Mouse (Mus musculus) hindbrain, postnatal 0 days (tissue): Measurements from ENCODE around the gene Dnaaf2. TPM values are rescaled to one million over a fixed set of nuclear protein-coding genes. Genes with fewer than 3 reads are reported as not detected.

Experiments
- ATAC-seq: fragments of 200-750 bp; cut with Nextera tagmentation; 2 replicates; pipeline ENCODE4 v1.8.0; 2017; ENCODE audit warnings: mild to moderate bottlenecking, moderate TSS enrichment, moderate library complexity
- DNase-seq: peaks from one replicate; pipeline ENCODE4 v3.0.0-alpha.2; 2015; ENCODE audit warnings: low spot score
- H3K27ac ChIP-seq: fragments of 300-500 bp; sonication (generic); 2 replicates; pipeline ENCODE4 v1.5.1; 2014; ENCODE audit warnings: mild to moderate bottlenecking
- H3K27me3 ChIP-seq: fragments of 300-500 bp; sonication (generic); 2 replicates; pipeline ENCODE4 v1.6.1; 2014; ENCODE audit warnings: low read length, mixed read lengths; ENCODE audit not compliant: insufficient read depth
- H3K36me3 ChIP-seq: fragments of 300-500 bp; sonication (generic); 2 replicates; pipeline ENCODE4 v1.6.1; 2014; ENCODE audit warnings: low read length, mixed read lengths; ENCODE audit not compliant: insufficient read depth
- H3K4me1 ChIP-seq: fragments of 300-500 bp; sonication (generic); 2 replicates; pipeline ENCODE4 v1.6.1; 2014; ENCODE audit warnings: antibody characterized with exemption, low read length, mixed read lengths; ENCODE audit not compliant: insufficient read depth
- H3K4me2 ChIP-seq: fragments of 300-500 bp; sonication (generic); 2 replicates; pipeline ENCODE4 v1.6.1; 2014; ENCODE audit warnings: low read depth, mild to moderate bottlenecking, low read length, moderate library complexity, mixed read lengths
- H3K4me3 ChIP-seq: fragments of 300-500 bp; sonication (generic); 2 replicates; pipeline ENCODE4 v1.5.1; 2014; ENCODE audit warnings: low read length
- H3K9ac ChIP-seq: fragments of 300-500 bp; sonication (generic); replicated peaks from 2 replicates; pipeline ENCODE4 v1.6.1; 2014; ENCODE audit warnings: mild to moderate bottlenecking, low read length, moderate library complexity, mixed read lengths
- H3K9me3 ChIP-seq: fragments of 300-500 bp; sonication (generic); 2 replicates; pipeline ENCODE4 v1.6.1; 2016; ENCODE audit warnings: low read length, mixed read lengths
- CTCF ChIP-seq: IDR thresholded peaks from 2 replicates; pipeline ENCODE4 v1.5.1; 2016; ENCODE audit warnings: antibody characterized with exemption, control low read depth, low read depth
- WGBS: fragments of 180-500 bp; shearing (Covaris S2); extraction: QIAGEN DNeasy Blood & Tissue Kit; methylation state at CpG from one replicate; pipeline ENCODE4 v1.1.7; 2014; 5-methylcytosine and 5-hydroxymethylcytosine counted together
- polyA plus RNA-seq: library from polyadenylated mRNA; unstranded; fragments of >200 nt; fragmentation: Nextera tagmentation; extraction: Ambion mirVana; gene quantifications from 2 replicates; pipeline ENCODE4 v1.2.1, GENCODE M21; 2015
- total RNA-seq: library from RNA; depleted of rRNA; stranded (reverse); fragments of >200 nt; gene quantifications from 2 replicates; pipeline ENCODE4 v1.2.3, GENCODE M21; 2014

Gene Dnaaf2
- total and polyA plus RNA-seq, 2 experiments from 2014 or later: 5.2 to 7.7 TPM

DNA sequence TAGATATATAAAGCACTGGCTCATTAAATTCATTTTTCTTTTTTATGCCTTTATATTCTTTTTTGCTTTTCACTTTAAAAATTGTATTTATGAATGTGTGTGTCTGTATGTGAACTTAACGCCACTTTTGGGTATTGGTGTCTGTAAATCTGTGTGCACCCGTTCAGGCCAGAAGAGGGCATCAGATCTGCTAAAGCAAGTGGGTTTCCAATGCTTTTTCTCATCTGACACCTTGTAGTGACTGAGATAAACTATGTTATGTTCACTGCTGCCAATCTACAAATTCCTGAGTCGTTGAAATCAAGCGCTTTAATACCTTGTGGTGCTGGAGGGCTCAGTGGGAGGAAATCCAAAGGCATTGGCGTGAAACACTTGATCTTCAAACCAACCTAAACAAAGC lies 12.8 kb upstream of the Dnaaf2 start:
- H3K4me1 ChIP-seq: no peaks in the 10 kb centered on the region
- H3K4me2 ChIP-seq: no peak overlapping the region
- peak; percentile 60 for TF ChIP-seq CTCF
- no peak overlapping the region for H3K4me3 ChIP-seq
- DNase-seq (peak; percentile 49), ATAC-seq (no peak)
- 79% methylated on average over 5 of the region's 5 CpGs for WGBS
- H3K27me3 ChIP-seq: no peaks in the 10 kb centered on the region
- no peaks in the 10 kb centered on the region for H3K9me3 ChIP-seq
- H3K36me3 ChIP-seq: 0 out of 2 replicates have a peak, but pooled peaks cover 3% of the 10 kb centered on the region
- no peak overlapping the region for H3K9ac ChIP-seq
- no peak overlapping the region for H3K27ac ChIP-seq

DNA sequence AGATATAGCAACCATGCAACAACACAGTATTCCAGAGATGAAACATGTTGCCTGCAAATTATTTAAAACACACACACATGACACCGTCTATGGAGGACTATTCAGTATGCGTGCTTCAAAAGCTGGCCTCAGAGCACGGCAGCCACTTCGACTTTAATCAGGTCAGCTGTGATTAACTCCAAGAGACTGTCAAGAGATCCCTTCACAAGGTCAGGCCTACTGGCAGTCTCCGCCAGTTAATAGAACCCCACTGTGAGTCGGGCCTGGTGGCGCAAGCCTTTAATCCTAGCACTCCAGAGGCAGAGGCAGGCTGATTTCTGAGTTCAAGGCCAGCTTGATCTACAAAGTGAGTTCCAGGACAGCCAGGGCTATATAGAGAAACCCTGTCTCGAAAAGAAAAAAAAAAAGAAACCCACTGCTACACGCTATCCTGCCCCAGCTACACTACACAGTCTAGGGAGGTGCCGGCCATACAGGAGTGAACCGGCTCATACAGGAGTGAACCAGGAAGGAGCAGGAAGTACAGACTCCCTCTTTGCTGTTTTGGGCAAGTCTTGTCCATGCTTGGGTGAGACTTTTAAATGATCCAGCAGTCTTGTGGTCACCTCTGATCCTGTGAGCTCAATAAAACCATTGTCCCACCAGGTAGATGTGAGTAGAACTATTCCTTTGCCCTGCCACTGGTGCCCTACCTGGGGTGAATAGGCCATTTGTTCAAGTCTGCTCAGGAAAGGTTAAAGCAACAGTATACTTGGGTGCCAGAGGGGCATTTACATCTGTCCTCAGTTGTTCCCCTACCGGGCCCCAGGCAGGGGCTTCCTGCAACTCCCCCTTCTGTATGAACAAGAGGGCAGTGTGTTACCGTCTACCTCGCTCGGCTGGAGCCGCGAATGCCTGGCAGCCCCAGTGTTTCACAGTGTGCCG lies 12.1 kb upstream of the Dnaaf2 start:
- 88% methylated on average over 18 of the region's 18 CpGs for WGBS
- Histone ChIP-seq H3K27ac (no peak overlapping the region), H3K36me3 (0 out of 2 replicates have a peak, but pooled peaks cover 3% of the 10 kb centered on the region), H3K4me3 (no peak overlapping the region), H3K9ac (no peak overlapping the region), H3K9me3 (no peaks in the 10 kb centered on the region), H3K4me1 (no peaks in the 10 kb centered on the region), H3K4me2 (no peak overlapping the region), H3K27me3 (no peaks in the 10 kb centered on the region)
- no peak for TF ChIP-seq CTCF
- ATAC-seq (no peak), DNase-seq (no peak)

DNA sequence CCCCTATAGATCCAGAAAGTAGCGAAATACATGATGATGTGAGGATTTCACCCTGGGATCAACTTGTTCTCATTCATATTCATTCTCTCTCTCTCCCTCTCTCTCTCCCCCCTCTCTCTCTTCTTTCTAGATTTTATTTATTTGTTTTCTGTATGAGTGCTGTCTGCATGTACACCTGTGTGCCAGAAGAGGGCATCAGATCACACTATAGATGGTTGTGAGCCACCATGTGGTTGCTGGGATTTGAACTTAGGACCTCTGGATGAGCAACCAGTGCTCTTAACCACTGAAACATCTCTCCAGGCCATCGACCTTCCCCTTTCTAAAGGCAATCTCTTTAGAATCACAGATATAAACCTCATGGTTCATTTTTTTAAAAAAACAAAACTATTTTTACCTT lies 10.3 kb upstream of the Dnaaf2 start:
- Histone ChIP-seq H3K4me3 (no peak overlapping the region), H3K4me2 (no peak overlapping the region), H3K27me3 (no peaks in the 10 kb centered on the region), H3K27ac (no peak overlapping the region), H3K9ac (no peak overlapping the region), H3K4me1 (no peaks in the 10 kb centered on the region), H3K9me3 (no peaks in the 10 kb centered on the region), H3K36me3 (0 out of 2 replicates have a peak, but pooled peaks cover 3% of the 10 kb centered on the region)
- WGBS: 91% methylated on average over 2 of the region's 2 CpGs
- ATAC-seq (no peak), DNase-seq (no peak)
- peak; percentile 31 for TF ChIP-seq CTCF

DNA sequence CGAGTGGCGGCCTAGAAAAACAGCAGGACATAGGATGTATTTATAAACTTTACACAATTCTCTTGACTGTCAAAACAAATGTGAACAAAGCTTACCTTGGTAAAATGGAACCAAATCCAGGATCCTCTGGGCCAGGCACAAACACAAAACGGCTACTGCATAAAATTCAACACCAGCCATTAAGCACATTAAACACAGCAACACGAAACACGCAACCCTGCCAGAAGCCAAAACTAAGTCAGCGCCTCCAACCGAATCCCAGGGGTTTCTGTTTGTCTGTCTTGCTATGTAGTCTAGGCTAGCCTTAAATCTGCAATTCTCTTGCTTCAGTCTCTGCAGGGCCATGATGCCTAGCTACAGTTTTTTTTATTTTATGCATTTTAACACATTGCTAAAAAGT lies 9.7 kb upstream of the Dnaaf2 start:
- no peaks in the 10 kb centered on the region for H3K4me1 ChIP-seq
- ATAC-seq: no peak
- DNase-seq: no peak
- H3K4me3 ChIP-seq: no peak overlapping the region
- no peak for TF ChIP-seq CTCF
- H3K27ac ChIP-seq: no peak overlapping the region
- 0 out of 2 replicates have a peak, but pooled peaks cover 3% of the 10 kb centered on the region for H3K36me3 ChIP-seq
- no peaks in the 10 kb centered on the region for H3K9me3 ChIP-seq
- H3K4me2 ChIP-seq: no peak overlapping the region
- 92% methylated on average over 7 of the region's 7 CpGs for WGBS
- no peaks in the 10 kb centered on the region for H3K27me3 ChIP-seq
- H3K9ac ChIP-seq: no peak overlapping the region

DNA sequence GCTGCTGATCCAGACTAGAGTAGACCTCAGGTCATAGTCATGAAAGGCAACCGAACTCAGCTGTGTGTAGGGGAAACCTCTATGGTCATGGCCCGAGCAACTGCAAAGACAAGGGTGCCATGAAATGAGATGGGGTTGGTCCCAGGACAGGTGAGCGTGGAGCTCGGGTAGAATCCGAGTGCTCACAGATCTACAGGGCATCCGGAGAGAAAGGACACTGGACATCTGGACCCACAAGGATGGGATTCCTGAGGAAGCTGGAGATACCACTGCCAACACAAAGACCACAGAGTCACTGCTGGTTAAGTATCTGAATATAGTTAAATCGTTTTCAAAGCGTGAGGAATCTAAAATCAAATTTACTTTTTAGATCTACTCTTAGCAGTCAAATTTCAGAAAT lies 9.2 kb upstream of the Dnaaf2 start:
- no peaks in the 10 kb centered on the region for H3K4me1 ChIP-seq
- H3K27me3 ChIP-seq: no peaks in the 10 kb centered on the region
- H3K9me3 ChIP-seq: no peaks in the 10 kb centered on the region
- H3K27ac ChIP-seq: no peak overlapping the region
- no peak for DNase-seq
- no peak overlapping the region for H3K9ac ChIP-seq
- H3K4me2 ChIP-seq: no peak overlapping the region
- H3K36me3 ChIP-seq: 0 out of 2 replicates have a peak, but pooled peaks cover 3% of the 10 kb centered on the region
- WGBS: 94% methylated on average over 8 of the region's 8 CpGs
- H3K4me3 ChIP-seq: no peak overlapping the region
- TF ChIP-seq CTCF: no peak
- no peak for ATAC-seq

DNA sequence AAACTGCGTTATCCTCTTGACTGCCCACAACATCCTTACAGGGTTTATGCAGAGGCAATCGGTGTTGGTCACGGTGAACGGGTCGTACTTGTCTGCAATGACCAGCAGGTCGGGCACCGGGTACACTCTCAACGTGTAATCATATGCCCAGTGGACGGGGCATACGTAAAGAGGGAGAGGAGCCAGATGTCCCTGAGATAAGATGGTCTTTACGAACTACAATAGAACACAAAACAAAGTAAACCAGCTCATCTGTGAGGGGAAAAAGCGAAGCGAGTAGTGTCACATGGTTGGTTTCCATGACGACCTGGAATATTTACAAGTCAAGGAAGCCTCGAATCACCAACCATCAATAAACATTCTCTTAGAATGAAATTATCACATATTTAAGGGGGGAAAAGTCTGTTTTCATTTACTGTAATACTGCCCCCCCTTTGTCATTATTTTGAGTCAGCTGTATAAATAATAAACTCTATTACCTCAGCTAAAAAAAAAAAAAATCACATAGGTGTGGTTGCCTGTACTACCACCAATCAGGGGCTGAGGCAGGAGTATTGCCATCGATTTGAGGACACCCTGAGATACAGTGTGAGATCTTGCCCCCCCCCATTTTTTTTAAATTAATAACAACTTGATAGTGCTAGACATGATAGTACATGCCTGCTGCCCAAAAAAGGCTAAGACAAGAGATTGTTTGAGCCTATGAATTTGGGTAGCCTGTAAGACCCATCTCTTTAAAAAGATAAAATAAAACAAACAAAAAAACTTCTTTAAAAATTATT lies 6.0 kb upstream of the Dnaaf2 start, which contains the start of gene Gm49384:
TSS of gene Gm49384 (minus strand) at position 216 of the 782 bp plus-strand sequence.
- H3K4me2 ChIP-seq: 0 out of 2 replicates have a peak within 1 kb of the TSS, but pooled peaks have one; percentile 18
- no peak within 1 kb of the TSS for H3K9ac ChIP-seq
- 59% methylated on average over 16 of the region's 16 CpGs for WGBS
- H3K27ac ChIP-seq: no peak within 1 kb of the TSS
- DNase-seq (peak; percentile 52), ATAC-seq (peak; percentile 33; the same call in 1 of the 2 replicates)
- no peak within 1 kb of the TSS for H3K4me3 ChIP-seq
- no peaks in the 10 kb centered on the region for H3K27me3 ChIP-seq
- 0 out of 2 replicates have a peak, but pooled peaks cover 3% of the 10 kb centered on the region for H3K36me3 ChIP-seq
- 0 out of 2 replicates have a peak, but pooled peaks cover under 1% of the 10 kb centered on the region for H3K4me1 ChIP-seq
- H3K9me3 ChIP-seq: no peaks in the 10 kb centered on the region
- no peak for TF ChIP-seq CTCF
